In the genomic region with DNA sequence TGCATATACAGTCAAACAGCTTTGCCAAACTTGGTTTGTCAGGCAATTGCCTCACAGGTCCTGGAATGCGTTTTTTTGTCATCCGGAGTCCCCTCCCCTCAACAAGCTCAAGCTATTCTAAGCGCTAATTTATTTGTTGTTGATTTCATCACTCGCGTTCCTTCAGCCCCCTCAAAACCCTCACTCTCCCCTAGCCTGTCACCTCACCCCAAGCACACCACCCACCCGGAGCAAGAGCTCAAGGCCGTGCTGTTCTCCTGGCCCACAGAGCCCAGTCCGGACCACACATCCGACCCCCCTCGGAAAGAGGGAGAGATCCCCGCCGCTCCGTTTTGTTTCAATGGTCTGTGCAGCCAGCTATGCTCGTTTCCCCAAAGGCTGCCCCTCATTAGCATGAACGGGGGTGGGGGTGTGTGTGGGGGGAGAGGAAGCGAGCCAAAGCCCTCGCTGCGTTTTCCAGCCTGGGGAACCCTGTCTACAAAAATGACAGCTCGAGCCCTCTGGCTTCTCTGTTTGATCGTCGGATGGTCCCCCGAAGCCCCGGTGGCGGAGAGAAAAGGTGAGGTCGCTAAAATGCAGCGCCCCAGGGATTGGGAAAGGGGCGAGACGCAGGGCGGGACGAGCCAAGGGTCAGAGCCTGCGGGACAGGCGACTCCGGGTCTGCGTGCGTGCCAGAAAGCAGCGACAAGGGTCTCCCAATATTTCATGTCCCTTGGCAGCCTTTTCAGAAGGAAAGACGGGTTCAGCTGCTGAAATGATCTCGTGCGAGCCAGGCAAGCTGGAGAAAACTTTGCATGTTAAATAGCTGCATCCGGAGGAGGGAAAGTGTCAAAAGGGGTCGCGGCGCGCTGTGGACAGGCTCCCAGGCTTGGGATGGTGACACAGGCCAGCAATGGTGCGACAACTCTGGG, we compare ENCODE assay signal across 8 mouse cellular contexts. TPM values are rescaled to one million over a fixed set of nuclear protein-coding genes. Genes with fewer than 3 reads are reported as not detected.
DNase-seq lines count a peak whose midpoint lies in the region; ATAC-seq and TF ChIP-seq lines count a peak whose summit lies in the region.

Gene 1810010H24Rik, plus strand, starts transcription at position 271 of the 911 bp plus-strand sequence.

- no peaks in the 10 kb centered on the region for H3K36me3 ChIP-seq in heart, postnatal 0 days (replicated peaks; ENCODE audit: control insufficient read depth, insufficient read depth, low read length)
- H3K36me3 ChIP-seq in limb, embryonic 12.5 days: no peaks in the 10 kb centered on the region
- no peaks in the 10 kb centered on the region for H3K36me3 ChIP-seq in midbrain, embryonic 16.5 days (ENCODE audit: control insufficient read depth, insufficient read depth, low read length)

- peaks cover 13% of the 10 kb centered on the region; the same call in 1 of the 2 replicates for H3K4me1 ChIP-seq in heart, postnatal 0 days (ENCODE audit: control insufficient read depth, insufficient read depth)
- peaks cover 25% of the 10 kb centered on the region for H3K4me1 ChIP-seq in limb, embryonic 12.5 days (replicated peaks)
- peaks cover 20% of the 10 kb centered on the region for H3K4me1 ChIP-seq in midbrain, embryonic 16.5 days (ENCODE audit: control insufficient read depth, insufficient read depth, low read length)

- H3K4me2 ChIP-seq in heart, postnatal 0 days (ENCODE audit: low read depth, low read length): peak within 1 kb of the TSS; percentile 84
- peak within 1 kb of the TSS; percentile 92 for H3K4me2 ChIP-seq in limb, embryonic 12.5 days
- peak within 1 kb of the TSS; percentile 85 for H3K4me2 ChIP-seq in midbrain, embryonic 16.5 days (ENCODE audit: low read length)

- under 1% methylated on average over 45 of the region's 45 CpGs for WGBS in heart, postnatal 0 days
- under 1% methylated on average over 45 of the region's 45 CpGs for WGBS in limb, embryonic 12.5 days
- under 1% methylated on average over 45 of the region's 45 CpGs for WGBS in midbrain, embryonic 16.5 days

- TF ChIP-seq CTCF in heart, postnatal 0 days (IDR thresholded peaks at IDR 0.05; ENCODE audit: low read depth): no peak

- TF ChIP-seq EP300 in heart, postnatal 0 days (IDR thresholded peaks at IDR 0.05; ENCODE audit: low read depth): no peak

- no peak for ATAC-seq in heart, postnatal 0 days (ENCODE audit: insufficient read depth, low read depth)
- no peak for ATAC-seq in limb, embryonic 12.5 days (ENCODE audit: insufficient number of reproducible peaks, insufficient read depth, low FRiP score, low TSS enrichment, low read depth)
- ATAC-seq in midbrain, embryonic 16.5 days: no peak

- H3K27ac ChIP-seq in heart, postnatal 0 days (ENCODE audit: low read depth): peak within 1 kb of the TSS; percentile 36
- H3K27ac ChIP-seq in limb, embryonic 12.5 days: no peak within 1 kb of the TSS
- H3K27ac ChIP-seq in midbrain, embryonic 16.5 days (ENCODE audit: low read length): peak within 1 kb of the TSS; percentile 44

- H3K4me3 ChIP-seq in heart, postnatal 0 days (ENCODE audit: low read depth, low read length): peak within 1 kb of the TSS; percentile 52
- H3K4me3 ChIP-seq in limb, embryonic 12.5 days (replicated peaks): peak within 1 kb of the TSS; percentile 52
- H3K4me3 ChIP-seq in midbrain, embryonic 16.5 days (ENCODE audit: low read depth, low read length): peak within 1 kb of the TSS; percentile 50

- peak; percentile 22 to 32 for DNase-seq in spleen, adult 18-20 months
- DNase-seq in spleen, adult 12 weeks (ENCODE audit: low spot score): no peak
- DNase-seq in cerebellum, postnatal 36 days: peak; percentile 38 to 49
- peak; percentile 28 for DNase-seq in heart, postnatal 0 days (ENCODE audit: low spot score)
- no peak for DNase-seq in frontal cortex, postnatal 14 days (ENCODE audit: low spot score in 2 of 2)
- no peak for DNase-seq in layer of hippocampus, adult 18-20 months (ENCODE audit: low spot score in 2 of 2)

- H3K9me3 ChIP-seq in heart, postnatal 0 days (replicated peaks; ENCODE audit: control insufficient read depth, low read length): no peaks in the 10 kb centered on the region
- no peaks in the 10 kb centered on the region for H3K9me3 ChIP-seq in limb, embryonic 12.5 days
- H3K9me3 ChIP-seq in midbrain, embryonic 16.5 days (replicated peaks; ENCODE audit: control insufficient read depth, low read length, poor library complexity, severe bottlenecking): no peaks in the 10 kb centered on the region

- H3K27me3 ChIP-seq in heart, postnatal 0 days (ENCODE audit: control insufficient read depth, insufficient read depth, low read length): peaks cover 4% of the 10 kb centered on the region; the same call in 1 of the 2 replicates
- peaks cover 43% of the 10 kb centered on the region for H3K27me3 ChIP-seq in limb, embryonic 12.5 days
- H3K27me3 ChIP-seq in midbrain, embryonic 16.5 days (ENCODE audit: control insufficient read depth, insufficient read depth, low read depth, low read length): no peaks in the 10 kb centered on the region

- H3K9ac ChIP-seq in heart, postnatal 0 days (replicated peaks; ENCODE audit: low read depth, low read length): peak within 1 kb of the TSS; percentile 62
- H3K9ac ChIP-seq in limb, embryonic 12.5 days (replicated peaks): peak within 1 kb of the TSS; percentile 61
- peak within 1 kb of the TSS; percentile 81 for H3K9ac ChIP-seq in midbrain, embryonic 16.5 days (ENCODE audit: low read depth, low read length)

RNA-seq across cellular contexts. Expression of gene 1810010H24Rik, which starts in this region (rescaled TPM):
- 1.7 and 4.0 TPM in 2 replicates for total RNA-seq in heart, postnatal 0 days (2014; rRNA removed; ENCODE audit: low replicate concordance)
- 2.6 and 3.4 TPM in 2 replicates for polyA plus RNA-seq in heart, postnatal 0 days (2015; fragmentation: Nextera tagmentation; extraction: Ambion mirVana)
- polyA plus RNA-seq in limb, embryonic 12.5 days (2016; fragmentation: Nextera tagmentation; extraction: Ambion mirVana): 1.8 and 2.0 TPM in 2 replicates
- 5.8 and 6.8 TPM in 2 replicates for polyA plus RNA-seq in midbrain, embryonic 16.5 days (2015; fragmentation: Nextera tagmentation; extraction: Ambion mirVana)
- total RNA-seq in layer of hippocampus, adult 18-20 months (2021): 1 to 10 TPM; 2.6 to 3.3 TPM

Comparison
In these comparisons a context has a peak if more than half of its experiments do, and no peak if none do; other contexts are left out.
1. DNase-seq: peak in spleen, adult 18-20 months (2 of 2), cerebellum, postnatal 36 days (2 of 2) and heart, postnatal 0 days (single experiment); none in spleen, adult 12 weeks (single experiment), frontal cortex, postnatal 14 days (0 of 2) and layer of hippocampus, adult 18-20 months (0 of 2).
2. Peak in every context shown above with its lines, with median percentiles within 50 percentile points of each other: H3K4me2 ChIP-seq, H3K4me3 ChIP-seq and H3K9ac ChIP-seq.